Mouse (Mus musculus): ENCODE data around the gene Map2.

The Map2 gene

GRCm38 (mm10) chr1:66205517-66205916, 30.4 kb downstream of the Map2 start:
- DNase-seq (ENCODE audit: low spot score) = no peak

- DNase-seq (ENCODE audit: low spot score) = no peak
Observed at GRCm38 (mm10) chr1:66206904-66207303, 31.8 kb downstream of the Map2 start.

GRCm38 (mm10) chr1:66211074-66211791, 36.2 kb downstream of the Map2 start:
- DNase-seq (ENCODE audit: low spot score) = no peak

- DNase-seq (ENCODE audit: low spot score) = no peak
Observed at GRCm38 (mm10) chr1:66221497-66221896, 46.4 kb downstream of the Map2 start.

GRCm38 (mm10) chr1:66223331-66223730, 48.3 kb downstream of the Map2 start:
- no peak for DNase-seq (ENCODE audit: low spot score)

DNA sequence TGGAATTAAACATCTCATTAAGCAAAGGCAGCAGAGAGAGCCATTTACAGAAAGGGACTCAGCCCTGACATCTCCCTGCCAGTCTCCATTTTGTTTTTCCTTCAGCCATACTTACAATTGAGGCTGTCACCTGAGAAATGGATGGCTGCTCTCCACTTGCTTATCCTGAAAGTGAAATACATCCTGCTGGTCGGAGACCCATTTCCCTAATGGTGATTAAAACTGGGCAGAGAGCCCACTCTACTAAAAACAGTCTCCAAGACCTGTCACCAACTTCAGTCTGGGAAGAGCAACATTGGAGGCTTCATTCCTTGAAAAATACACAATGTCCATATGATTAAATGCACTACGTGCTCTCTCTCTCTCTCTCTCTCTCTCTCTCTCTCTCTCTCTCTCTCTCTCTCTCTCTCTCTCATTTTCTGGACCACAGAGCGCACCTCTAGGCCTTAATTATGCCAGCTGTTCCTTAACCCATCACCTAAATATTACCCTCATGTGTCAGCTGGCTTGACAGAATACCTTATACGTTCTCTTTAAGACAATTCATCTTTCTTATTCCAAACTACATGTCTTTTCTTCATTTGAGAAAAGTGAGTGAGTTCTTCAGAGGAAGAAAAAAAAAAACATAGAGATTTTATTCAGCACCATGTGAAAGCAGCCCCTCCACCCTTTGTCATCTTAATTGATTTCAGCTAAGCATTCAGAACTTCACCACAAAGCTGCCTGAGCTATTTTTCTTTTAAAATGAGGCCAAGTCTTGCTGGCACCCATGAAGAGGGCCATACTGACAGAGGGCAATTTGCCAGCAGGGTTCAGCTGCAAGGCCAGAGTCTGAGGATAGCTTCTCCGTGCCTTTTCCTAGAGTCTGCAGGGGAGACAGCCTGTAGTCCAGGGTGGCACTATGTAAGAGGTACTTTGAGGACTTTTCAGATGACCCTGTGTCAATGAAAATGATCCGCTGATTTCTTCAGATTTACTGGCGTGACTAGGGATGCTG, 51.6 kb downstream of the Map2 start:
- no peak for DNase-seq (ENCODE audit: low spot score)

DNA sequence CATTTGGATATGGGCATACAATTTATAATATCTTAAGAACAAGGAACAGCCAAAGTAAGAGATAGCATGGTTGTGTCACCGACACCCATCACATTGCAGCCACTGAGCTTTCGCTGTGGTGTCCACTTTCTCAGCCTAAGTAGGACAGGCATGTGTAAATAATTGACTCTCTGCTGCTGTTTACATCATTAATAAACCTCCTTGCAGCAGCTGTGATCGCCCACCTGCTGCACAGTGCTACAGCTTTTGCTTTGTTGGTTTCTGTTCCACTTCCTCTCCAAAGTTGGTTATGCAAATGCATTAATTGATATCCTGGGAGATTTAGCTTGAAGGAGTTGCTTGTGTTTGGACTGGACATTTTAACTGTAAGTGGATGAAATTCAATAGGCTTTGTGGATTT, 53.1 kb downstream of the Map2 start:
- peak; percentile 71 for DNase-seq (ENCODE audit: low spot score)

DNA sequence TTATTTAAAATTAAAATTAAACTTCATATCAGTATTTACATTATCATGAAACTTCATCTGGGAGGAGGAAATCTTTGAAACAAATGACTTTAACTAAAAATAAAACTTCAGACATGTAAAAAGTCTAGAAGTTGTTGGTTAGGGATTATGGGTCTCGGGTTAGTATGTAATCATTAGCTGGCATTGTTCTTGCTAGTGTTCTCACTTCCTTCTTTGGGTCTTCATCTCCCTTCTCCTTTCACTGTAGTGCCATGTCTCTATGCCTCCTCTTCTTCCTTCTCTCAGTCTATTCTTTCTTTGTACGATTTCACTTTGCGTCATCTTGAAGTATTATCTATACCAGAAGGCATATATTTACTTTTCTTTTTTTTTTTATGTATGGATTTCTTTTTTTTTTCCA, 55.3 kb downstream of the Map2 start:
- no peak for DNase-seq (ENCODE audit: low spot score)

GRCm38 (mm10) chr1:66231963-66232362, 56.9 kb downstream of the Map2 start:
- no peak for DNase-seq (ENCODE audit: low spot score)

DNA sequence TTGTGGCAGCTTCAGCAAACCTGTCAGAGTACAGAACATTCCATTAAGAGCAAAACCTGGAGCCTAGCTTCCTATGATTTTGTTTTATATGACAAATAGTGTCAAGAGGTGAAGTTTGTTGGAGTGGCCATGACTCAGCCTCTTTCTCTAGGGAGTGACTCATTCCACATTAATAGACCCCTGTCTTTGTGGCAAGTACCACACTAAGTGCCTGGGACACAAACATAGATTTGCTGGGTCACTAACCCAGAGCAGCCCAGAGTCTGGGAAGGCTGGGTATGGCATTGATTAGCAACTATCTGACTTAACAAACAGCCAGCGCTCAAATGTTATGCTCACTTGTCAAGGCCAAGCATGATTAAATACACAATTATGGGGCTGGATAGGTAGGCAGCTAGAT, 69.8 kb downstream of the Map2 start:
- no peak for DNase-seq (ENCODE audit: low spot score)

DNA sequence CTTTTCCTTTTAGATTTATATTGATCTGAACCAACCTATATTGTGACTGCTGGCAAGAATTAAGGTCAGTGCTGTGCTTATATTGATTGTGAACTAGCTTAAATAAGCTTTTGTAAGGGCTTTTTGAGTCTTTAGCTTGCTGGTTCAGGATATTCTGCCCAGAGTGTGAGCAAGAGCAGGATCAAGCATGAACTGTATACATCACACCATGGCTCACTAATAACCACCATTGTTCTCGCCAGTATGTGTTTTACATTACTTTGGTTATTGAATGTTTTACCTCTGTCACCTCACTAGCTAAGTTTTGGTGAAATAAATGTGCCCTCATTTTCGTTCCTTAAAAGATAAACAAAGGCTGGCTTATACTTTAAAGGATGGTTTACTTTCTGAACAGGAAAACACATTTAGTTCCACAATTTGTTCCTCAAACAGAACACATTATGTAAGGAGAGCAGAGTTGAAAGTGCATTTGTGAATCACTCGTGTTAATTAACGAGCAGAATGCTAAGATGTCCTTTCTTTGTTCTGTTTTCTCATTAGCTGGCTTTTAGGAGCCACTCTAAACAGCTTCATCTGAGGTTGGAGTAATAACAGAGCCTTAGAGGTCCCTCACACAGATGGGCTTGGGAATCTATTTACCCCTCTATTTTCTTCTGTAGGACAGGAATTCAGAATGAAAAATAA, 76.7 kb downstream of the Map2 start:
- DNase-seq (ENCODE audit: low spot score) = peak; percentile 28

- no peak for DNase-seq (ENCODE audit: low spot score)
Observed at GRCm38 (mm10) chr1:66252333-66252724, 77.3 kb downstream of the Map2 start.

GRCm38 (mm10) chr1:66263220-66263619, 88.1 kb downstream of the Map2 start:
- DNase-seq (ENCODE audit: low spot score) = no peak

GRCm38 (mm10) chr1:66266231-66266924, 91.3 kb downstream of the Map2 start:
- DNase-seq (ENCODE audit: low spot score) = peak; percentile 39

DNA sequence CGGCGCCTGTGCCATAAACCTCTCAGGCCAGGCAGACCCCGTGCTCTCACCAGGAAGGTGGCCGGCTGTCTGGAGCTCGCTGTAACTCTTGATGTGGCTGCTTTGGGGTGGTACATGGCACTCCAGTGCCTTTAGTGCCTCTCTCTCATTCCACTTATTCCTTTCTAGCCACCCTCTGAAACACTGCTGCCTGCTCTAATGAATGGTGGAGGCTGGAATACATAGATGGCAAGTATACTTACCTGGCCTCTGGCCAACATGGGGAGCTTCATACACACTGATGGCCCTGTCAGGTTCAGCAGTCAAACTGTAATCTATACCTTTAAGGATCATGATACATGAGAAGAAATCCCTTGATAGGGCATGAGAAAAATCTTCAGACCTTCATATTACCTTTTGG, 102.6 kb downstream of the Map2 start:
- DNase-seq (ENCODE audit: low spot score) = no peak

DNA sequence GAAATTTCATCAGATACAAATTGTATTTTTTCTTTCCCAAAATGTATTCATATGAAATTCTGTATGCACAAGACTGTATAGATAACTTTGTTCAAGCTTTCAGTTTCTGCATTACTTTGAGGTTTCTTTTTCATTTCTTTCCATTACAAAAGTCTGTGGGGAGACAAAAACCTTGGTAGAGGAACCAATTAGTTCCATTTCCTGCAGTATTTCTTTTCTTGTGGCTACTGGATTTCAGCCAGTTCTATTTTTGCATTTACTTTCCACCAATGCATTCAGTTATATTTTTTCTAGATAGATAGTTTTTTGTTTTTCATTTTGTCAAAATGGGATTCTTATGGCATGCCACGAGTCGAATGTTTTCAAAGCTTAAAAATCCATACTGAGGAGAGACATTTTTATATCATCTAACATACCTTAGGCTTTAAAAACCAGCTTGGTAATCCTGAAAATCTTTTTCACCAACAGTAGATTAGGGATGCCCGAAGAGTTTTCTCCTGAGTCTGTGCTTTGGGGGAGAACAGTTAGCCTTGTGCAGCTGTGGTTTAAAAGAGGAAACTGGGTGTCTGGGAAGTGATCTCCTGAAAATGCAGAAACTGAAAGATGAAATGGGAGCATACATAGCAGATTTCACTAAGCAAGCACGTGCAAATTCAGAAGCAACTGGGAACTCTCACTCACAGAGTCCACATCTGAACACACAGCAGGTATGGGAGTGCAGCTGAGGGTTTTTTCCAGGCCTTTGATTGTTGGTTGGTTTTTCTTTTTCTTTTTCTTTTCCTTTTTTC, 104.3 kb downstream of the Map2 start:
- no peak for DNase-seq (ENCODE audit: low spot score)

- no peak for DNase-seq (ENCODE audit: low spot score)
Observed at GRCm38 (mm10) chr1:66280152-66280551, 105.1 kb downstream of the Map2 start.

DNA sequence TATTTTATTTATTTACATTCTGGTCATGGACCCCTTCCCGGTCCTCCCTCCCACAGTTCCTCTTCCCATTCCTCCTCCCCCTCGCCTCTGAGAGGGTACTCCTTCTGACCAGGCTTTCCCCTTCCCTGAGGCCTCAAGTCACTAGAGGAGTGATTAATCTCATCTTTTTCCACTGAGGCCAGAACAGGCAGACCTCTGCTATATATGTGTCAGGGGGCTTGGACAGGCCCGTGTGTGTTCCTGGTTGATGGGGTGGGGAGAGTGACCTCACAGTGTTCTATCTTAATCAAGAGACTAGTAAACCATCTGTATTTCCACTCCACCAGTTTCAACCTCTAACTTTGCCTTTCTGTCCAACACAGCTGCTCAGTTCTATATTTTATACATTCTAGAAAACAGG, 107.4 kb downstream of the Map2 start:
- no peak for DNase-seq (ENCODE audit: low spot score)

GRCm38 (mm10) chr1:66288987-66289386, 113.9 kb downstream of the Map2 start:
- no peak for DNase-seq (ENCODE audit: low spot score)

DNA sequence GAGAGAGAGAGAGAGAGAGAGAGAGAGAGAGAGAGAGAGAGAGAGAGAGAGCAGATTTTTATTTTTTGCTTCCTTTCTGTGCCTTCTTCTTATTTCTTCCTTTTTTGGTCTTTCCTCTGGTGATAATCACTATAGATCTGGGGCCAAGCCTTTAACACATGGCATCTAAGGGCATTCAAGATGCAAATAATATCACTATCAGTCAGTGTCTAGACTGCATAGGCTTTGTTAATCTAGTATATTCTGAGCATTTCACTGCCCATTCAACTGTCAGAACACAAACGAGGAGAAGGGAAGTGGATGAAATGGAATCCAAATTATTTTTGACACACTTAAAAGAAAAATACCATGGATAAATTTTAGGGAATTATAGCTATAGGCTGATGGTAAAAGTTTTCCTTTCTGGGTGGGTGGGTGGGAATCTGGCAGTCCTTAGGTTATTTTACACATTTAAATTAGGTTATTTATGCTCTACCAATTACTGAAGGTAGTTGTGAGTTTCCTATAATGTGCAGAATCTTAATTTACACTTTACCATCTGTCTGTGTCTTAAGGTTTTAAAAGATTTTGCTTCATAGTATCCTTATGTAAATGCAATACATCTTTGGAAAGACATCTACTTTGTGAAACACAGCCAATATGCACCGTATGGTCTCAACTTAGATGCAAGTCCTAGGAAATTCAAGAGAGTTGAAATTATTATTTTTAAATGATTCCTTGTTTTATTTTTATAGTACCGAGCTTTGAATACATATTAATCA, 117.2 kb downstream of the Map2 start:
- DNase-seq (ENCODE audit: low spot score) = no peak

All from retina, embryonic 14.5 days (tissue).